Mouse (Mus musculus): ENCODE measurements around the gene Fbxo33.

GRCm38 (mm10) chr12:59216176-59216575, 3.3 kb downstream of the Fbxo33 start:
- TF ChIP-seq POLR2AphosphoS5 (IDR thresholded peaks at IDR 0.05; ENCODE audit: borderline replicate concordance, low read depth, low read length) (no peak), POLR2A (IDR thresholded peaks at IDR 0.05; ENCODE audit: control insufficient read depth in 1 of 2, insufficient read depth in 1 of 2, low read depth in 1 of 2, low read length in 2 of 2, poor library complexity in 1 of 2) (no peak), CTCF (IDR thresholded peaks at IDR 0.05 in 2 of 3, conservative IDR thresholded peaks at IDR 0.05 in 1 of 3; ENCODE audit: control insufficient read depth in 1 of 3, insufficient read depth in 1 of 3, low read depth in 2 of 3, low read length in 3 of 3, poor library complexity in 1 of 3, severe bottlenecking in 1 of 3) (no peak), E2F4 (IDR thresholded peaks at IDR 0.05; ENCODE audit: borderline replicate concordance, low read depth, low read length) (no peak), TAL1 (IDR thresholded peaks at IDR 0.05; ENCODE audit: low read length) (no peak), MAX (IDR thresholded peaks at IDR 0.05; ENCODE audit: low read length) (no peak), CHD1 (IDR thresholded peaks at IDR 0.05; ENCODE audit: low read depth, low read length) (no peak), SIN3A (IDR thresholded peaks at IDR 0.05; ENCODE audit: low read length) (no peak), USF2 (IDR thresholded peaks at IDR 0.05; ENCODE audit: borderline replicate concordance in 1 of 2, insufficient read depth in 1 of 2, low read depth in 1 of 2, low read length in 2 of 2) (no peak)
